17 mouse cellular contexts compared by ENCODE assay signal in genomic region chr12:117268543-117269172, GRCm38 (mm10).
DNase-seq lines count a peak whose midpoint lies in the region; ATAC-seq and TF ChIP-seq lines count a peak whose summit lies in the region.
"Had no signal": no experiment of that assay in that cellular context is flagged by ENCODE, and none has a peak within 500 bp of the region (broad histone marks: within the 10 kb centered on the region; RNA-seq: fewer than 3 reads in every experiment).

No protein-coding gene starts in this region.

- WGBS in forebrain, embryonic 15.5 days: 82% methylated on average over 7 of the region's 7 CpGs
- 57% methylated on average over 7 of the region's 7 CpGs for WGBS in liver, embryonic 13.5 days (ENCODE audit: insufficient replicate concordance)
- WGBS in midbrain, postnatal 0 days: 65% methylated on average over 7 of the region's 7 CpGs
- 78% methylated on average over 7 of the region's 7 CpGs for WGBS in kidney, embryonic 15.5 days

- no peaks in the 10 kb centered on the region for H3K9me3 ChIP-seq in forebrain, embryonic 15.5 days
- no peaks in the 10 kb centered on the region for H3K9me3 ChIP-seq in liver, embryonic 13.5 days (replicated peaks)
- H3K9me3 ChIP-seq in midbrain, postnatal 0 days (ENCODE audit: low read length): no peaks in the 10 kb centered on the region
- H3K9me3 ChIP-seq in kidney, embryonic 15.5 days (replicated peaks): no peaks in the 10 kb centered on the region
- H3K9me3 ChIP-seq: heart, embryonic 15.5 days; liver, embryonic 15.5 days had no signal

- no peaks in the 10 kb centered on the region; the same call in 1 of the 2 replicates for H3K36me3 ChIP-seq in forebrain, embryonic 15.5 days
- no peaks in the 10 kb centered on the region for H3K36me3 ChIP-seq in liver, embryonic 13.5 days
- peaks cover 8% of the 10 kb centered on the region for H3K36me3 ChIP-seq in midbrain, postnatal 0 days (ENCODE audit: insufficient read depth, low read length)
- no peaks in the 10 kb centered on the region for H3K36me3 ChIP-seq in kidney, embryonic 15.5 days
- H3K36me3 ChIP-seq: heart, embryonic 15.5 days; liver, embryonic 15.5 days had no signal

- H3K4me3 ChIP-seq in layer of hippocampus, adult 2 months: no peak overlapping the region
- no peak overlapping the region for H3K4me3 ChIP-seq in forebrain, embryonic 15.5 days
- no peak overlapping the region for H3K4me3 ChIP-seq in liver, embryonic 13.5 days (replicated peaks)
- H3K4me3 ChIP-seq in midbrain, postnatal 0 days (ENCODE audit: low read depth, low read length): no peak overlapping the region
- no peak overlapping the region for H3K4me3 ChIP-seq in kidney, embryonic 15.5 days (replicated peaks)
- H3K4me3 ChIP-seq: heart, embryonic 15.5 days; liver, embryonic 15.5 days had no signal

- H3K4me1 ChIP-seq in forebrain, embryonic 15.5 days: peaks cover 26% of the 10 kb centered on the region
- 0 out of 2 replicates have a peak, but pooled peaks cover 2% of the 10 kb centered on the region for H3K4me1 ChIP-seq in liver, embryonic 13.5 days (replicated peaks)
- H3K4me1 ChIP-seq in midbrain, postnatal 0 days (ENCODE audit: insufficient read depth, low read length): peaks cover 11% of the 10 kb centered on the region; the same call in 1 of the 2 replicates
- no peaks in the 10 kb centered on the region for H3K4me1 ChIP-seq in kidney, embryonic 15.5 days
- H3K4me1 ChIP-seq: heart, embryonic 15.5 days; liver, embryonic 15.5 days had no signal

- peak overlapping the region; percentile 67 for H3K27ac ChIP-seq in layer of hippocampus, adult 2 months
- peak overlapping the region; percentile 35 for H3K27ac ChIP-seq in forebrain, embryonic 15.5 days (replicated peaks)
- H3K27ac ChIP-seq in liver, embryonic 13.5 days: no peak overlapping the region
- peak overlapping the region; percentile 62 for H3K27ac ChIP-seq in midbrain, postnatal 0 days (ENCODE audit: low read depth, low read length)
- H3K27ac ChIP-seq in kidney, embryonic 15.5 days: no peak overlapping the region
- H3K27ac ChIP-seq: heart, embryonic 15.5 days; kidney, postnatal 0 days; liver, embryonic 15.5 days had no signal

- no peak for DNase-seq in layer of hippocampus, adult 2 months (ENCODE audit: low spot score in 2 of 2)
- no peak for DNase-seq in layer of hippocampus, adult 9-11 months
- no peak for DNase-seq in liver, embryonic 13.5 days
- no peak for DNase-seq in midbrain, postnatal 0 days (ENCODE audit: low spot score)
- no peak for DNase-seq in kidney, adult 11 months
- DNase-seq: adrenal gland, postnatal 10 days; cerebellum, adult 9-11 months; embryo, embryonic 11 days; heart, adult 11 months; lung, postnatal 36 days; thymus, postnatal 25 days had no signal

- peak; percentile 33; the same call in 1 of the 2 replicates for ATAC-seq in forebrain, embryonic 15.5 days (replicated peaks)
- peak; percentile 78 for ATAC-seq in liver, embryonic 13.5 days (ENCODE audit: low read depth)
- no peak for ATAC-seq in midbrain, postnatal 0 days (ENCODE audit: low FRiP score)
- no peak for ATAC-seq in kidney, embryonic 15.5 days (replicated peaks; ENCODE audit: low FRiP score)
- ATAC-seq: CD4-positive, CD25-positive, alpha-beta regulatory T cell, adult 4 months had no signal

- no peaks in the 10 kb centered on the region for H3K27me3 ChIP-seq in forebrain, embryonic 15.5 days
- H3K27me3 ChIP-seq in liver, embryonic 13.5 days: no peaks in the 10 kb centered on the region
- H3K27me3 ChIP-seq in midbrain, postnatal 0 days (ENCODE audit: insufficient read depth, low read length): no peaks in the 10 kb centered on the region
- no peaks in the 10 kb centered on the region for H3K27me3 ChIP-seq in kidney, embryonic 15.5 days
- H3K27me3 ChIP-seq: heart, embryonic 15.5 days; liver, embryonic 15.5 days had no signal

- no peak overlapping the region for H3K4me2 ChIP-seq in forebrain, embryonic 15.5 days (replicated peaks)
- H3K4me2 ChIP-seq in liver, embryonic 13.5 days: no peak overlapping the region
- no peak overlapping the region for H3K4me2 ChIP-seq in midbrain, postnatal 0 days (ENCODE audit: low read depth, low read length, poor library complexity, severe bottlenecking)
- no peak overlapping the region for H3K4me2 ChIP-seq in kidney, embryonic 15.5 days
- H3K4me2 ChIP-seq: heart, embryonic 15.5 days; liver, embryonic 15.5 days had no signal

- H3K9ac ChIP-seq in forebrain, embryonic 15.5 days (replicated peaks): no peak overlapping the region
- H3K9ac ChIP-seq in liver, embryonic 13.5 days: no peak overlapping the region
- H3K9ac ChIP-seq in midbrain, postnatal 0 days (replicated peaks; ENCODE audit: low read length, poor library complexity, severe bottlenecking): no peak overlapping the region
- H3K9ac ChIP-seq in kidney, embryonic 15.5 days: no peak overlapping the region
- H3K9ac ChIP-seq: heart, embryonic 15.5 days; liver, embryonic 15.5 days had no signal

- no peak for TF ChIP-seq CTCF in layer of hippocampus, adult 2 months (conservative IDR thresholded peaks at IDR 0.05)
- TF ChIP-seq CTCF in midbrain, postnatal 0 days (IDR thresholded peaks at IDR 0.05): no peak

Comparison
In these comparisons a context has a peak if more than half of its experiments do, and no peak if none do; other contexts are left out.
1. H3K27ac ChIP-seq: peak in layer of hippocampus, adult 2 months (single experiment), forebrain, embryonic 15.5 days (single experiment) and midbrain, postnatal 0 days (single experiment); none in liver, embryonic 13.5 days (single experiment) and kidney, embryonic 15.5 days (single experiment).
2. ATAC-seq: peak in forebrain, embryonic 15.5 days (single experiment) and liver, embryonic 13.5 days (single experiment); none in midbrain, postnatal 0 days (single experiment) and kidney, embryonic 15.5 days (single experiment).